Mouse (Mus musculus) lung, postnatal 14 days (tissue): ENCODE data around the gene Pus3.

Source experiments
- DNase-seq: peaks from one replicate; pipeline ENCODE4 v3.0.0; 2021

The Pus3 gene

GRCm38 (mm10) chr9:35558257-35559008 lies at the start of gene Pus3, which contains the start of gene Ddx25:
Gene Pus3 (plus strand): TSS chr9:35558595.
Gene Ddx25 (minus strand): TSS chr9:35558528.
- no peak for DNase-seq

GRCm38 (mm10) chr9:35513900-35514299 lies 44.5 kb upstream of the Pus3 start:
- DNase-seq, result no peak

- no peak for DNase-seq
These were observed 42.2 kb upstream of the Pus3 start for GRCm38 (mm10) chr9:35516182-35516581.

- no peak for DNase-seq
These were observed 41.7 kb upstream of the Pus3 start for GRCm38 (mm10) chr9:35516711-35517110.

- no peak for DNase-seq
These were observed 40.2 kb upstream of the Pus3 start, which contains the start of gene Gm1113 for GRCm38 (mm10) chr9:35518169-35518568. Gene Gm1113 (minus strand): TSS chr9:35518269.

- DNase-seq, result no peak
These were observed 37.6 kb upstream of the Pus3 start for GRCm38 (mm10) chr9:35520631-35521348.

GRCm38 (mm10) chr9:35522241-35522640 lies 36.2 kb upstream of the Pus3 start:
- no peak for DNase-seq

GRCm38 (mm10) chr9:35522821-35523515 lies 35.4 kb upstream of the Pus3 start:
- DNase-seq, result no peak

GRCm38 (mm10) chr9:35523541-35523940 lies 34.9 kb upstream of the Pus3 start:
- DNase-seq, result peak; percentile 28

- peak; percentile 75 for DNase-seq
These were observed 34.4 kb upstream of the Pus3 start for GRCm38 (mm10) chr9:35523941-35524411.

GRCm38 (mm10) chr9:35529141-35529540 lies 29.3 kb upstream of the Pus3 start:
- no peak for DNase-seq

GRCm38 (mm10) chr9:35529796-35530195 lies 28.6 kb upstream of the Pus3 start:
- no peak for DNase-seq

- no peak for DNase-seq
These were observed 25.1 kb upstream of the Pus3 start for GRCm38 (mm10) chr9:35533266-35533665.

GRCm38 (mm10) chr9:35535110-35535509 lies 23.3 kb upstream of the Pus3 start:
- DNase-seq, result peak; percentile 64

GRCm38 (mm10) chr9:35535876-35536275 lies 22.5 kb upstream of the Pus3 start:
- DNase-seq, result no peak

GRCm38 (mm10) chr9:35539001-35539750 lies 19.2 kb upstream of the Pus3 start:
- no peak for DNase-seq

- DNase-seq, result no peak
These were observed 17.4 kb upstream of the Pus3 start for GRCm38 (mm10) chr9:35541024-35541423.

GRCm38 (mm10) chr9:35541488-35541887 lies 16.9 kb upstream of the Pus3 start:
- peak; percentile 87 for DNase-seq

- DNase-seq, result no peak
These were observed 16.5 kb upstream of the Pus3 start for GRCm38 (mm10) chr9:35541941-35542340.

- no peak for DNase-seq
These were observed 15.1 kb upstream of the Pus3 start for GRCm38 (mm10) chr9:35543099-35543860.

GRCm38 (mm10) chr9:35544666-35545065 lies 13.7 kb upstream of the Pus3 start:
- DNase-seq, result no peak

- no peak for DNase-seq
These were observed 12.7 kb upstream of the Pus3 start for GRCm38 (mm10) chr9:35545704-35546103.
